Mouse (Mus musculus) T-helper 17 cell (primary cell): Measurements from ENCODE around the gene Vtcn1.

ENCODE experiments used
- in situ Hi-C, 2 experiments: fragments of 300-600 bp; cut with MboI, MseI; formaldehyde crosslinking; loops; 1 replicate in 1 of 2; 2 replicates in 1 of 2; pipeline ENCODE4 v1.15.1; 2025; ENCODE audit warnings: high pct_unique_total_duplicates in 2 of 2

The Vtcn1 gene

GRCm38 (mm10) chr3:100916844-100917243 lies 91.6 kb downstream of the Vtcn1 start:
- in situ Hi-C loops: loop anchor here (25.0 kb wide), 2 partner anchors 1655 to 1780 kb away; partner anchors contain the start of gene Wars2 (in 1 of the 2)

- in situ Hi-C loops: loop anchor here (5.0 to 25.0 kb wide), 5 partner anchors 233 to 1814 kb away; partner anchors contain the start of genes Man1a2 (in 1 of the 2), Tspan2 (in 1 of the 2) and Wars2 (in 1 of the 2)
These were observed 95.4 kb downstream of the Vtcn1 start for GRCm38 (mm10) chr3:100920611-100921140.

- in situ Hi-C loops: loop anchor here (5.0 to 25.0 kb wide), 5 partner anchors 235 to 1813 kb away; partner anchors contain the start of genes Man1a2 (in 1 of the 2), Tspan2 (in 1 of the 2) and Wars2 (in 1 of the 2)
These were observed 96.7 kb downstream of the Vtcn1 start, which contains the start of gene Trim45 for GRCm38 (mm10) chr3:100921825-100922505. Gene Trim45 (plus strand): TSS chr3:100922202.

- in situ Hi-C loops: loop anchor here (5.0 to 25.0 kb wide), 5 partner anchors 235 to 1812 kb away; partner anchors contain the start of genes Man1a2 (in 1 of the 2), Tspan2 (in 1 of the 2) and Wars2 (in 1 of the 2)
These were observed 97.5 kb downstream of the Vtcn1 start for GRCm38 (mm10) chr3:100922506-100923375.

- in situ Hi-C loops: loop anchor here (5.0 to 25.0 kb wide), 5 partner anchors 237 to 1811 kb away; partner anchors contain the start of genes Man1a2 (in 1 of the 2), Tspan2 (in 1 of the 2) and Wars2 (in 1 of the 2)
These were observed 98.9 kb downstream of the Vtcn1 start for GRCm38 (mm10) chr3:100924065-100924732.

- in situ Hi-C loops: loop anchor here (10.0 kb wide), 2 partner anchors 880 to 1810 kb away; partner anchors contain the start of gene Tspan2 (in 1 of the 2)
These were observed 99.9 kb downstream of the Vtcn1 start for GRCm38 (mm10) chr3:100925176-100925575.

GRCm38 (mm10) chr3:100931332-100932076 lies 106.2 kb downstream of the Vtcn1 start:
- in situ Hi-C loops: no loop called here

GRCm38 (mm10) chr3:100932077-100932944 lies 107.1 kb downstream of the Vtcn1 start:
- in situ Hi-C loops: no loop called here

GRCm38 (mm10) chr3:100935521-100935920 lies 110.3 kb downstream of the Vtcn1 start:
- in situ Hi-C loops: no loop called here

- in situ Hi-C loops: no loop called here
These were observed 110.9 kb downstream of the Vtcn1 start for GRCm38 (mm10) chr3:100936201-100936600.

- in situ Hi-C loops: no loop called here
These were observed 113.0 kb downstream of the Vtcn1 start for GRCm38 (mm10) chr3:100938211-100938610.

- in situ Hi-C loops: no loop called here
These were observed 115.3 kb downstream of the Vtcn1 start for GRCm38 (mm10) chr3:100940496-100941037.
